Mouse (Mus musculus) kidney, embryonic 14.5 days (tissue): Measurements from ENCODE around the gene Pkhd1. TPM values are rescaled to one million over a fixed set of nuclear protein-coding genes. Genes with fewer than 3 reads are reported as not detected.

ENCODE experiments used
- ATAC-seq: fragments of 200-750 bp; cut with Nextera tagmentation; 2 replicates; pipeline ENCODE4 v1.8.0; 2017; ENCODE audit warnings: moderate number of reproducible peaks, mild to moderate bottlenecking, moderate TSS enrichment, moderate library complexity; ENCODE audit not compliant: low FRiP score, low TSS enrichment
- H3K27ac ChIP-seq: fragments of 300-500 bp; sonication (generic); 2 replicates; pipeline ENCODE4 v1.5.1; 2014; ENCODE audit warnings: low read depth, mild to moderate bottlenecking, low read length, moderate library complexity, mixed read lengths
- H3K27me3 ChIP-seq: fragments of 300-500 bp; sonication (generic); 2 replicates; pipeline ENCODE4 v1.6.1; 2014; ENCODE audit warnings: mild to moderate bottlenecking, low read length; ENCODE audit not compliant: control insufficient read depth, insufficient read depth
- H3K36me3 ChIP-seq: fragments of 300-500 bp; sonication (generic); 2 replicates; pipeline ENCODE4 v1.6.1; 2014; ENCODE audit warnings: low read length, mixed read lengths; ENCODE audit not compliant: control insufficient read depth, insufficient read depth
- H3K4me1 ChIP-seq: fragments of 300-500 bp; sonication (generic); 2 replicates; pipeline ENCODE4 v1.6.1; 2014; ENCODE audit warnings: low read length, mixed read lengths; ENCODE audit not compliant: control insufficient read depth, insufficient read depth
- H3K4me2 ChIP-seq: fragments of 300-500 bp; sonication (generic); replicated peaks from 2 replicates; pipeline ENCODE4 v1.6.1; 2014; ENCODE audit warnings: low read depth, mild to moderate bottlenecking, low read length
- H3K4me3 ChIP-seq: fragments of 300-500 bp; sonication (generic); 2 replicates; pipeline ENCODE4 v1.5.1; 2014; ENCODE audit warnings: mild to moderate bottlenecking, low read length
- H3K9ac ChIP-seq: fragments of 300-500 bp; sonication (generic); 2 replicates; pipeline ENCODE4 v1.6.1; 2014; ENCODE audit warnings: low read depth, mild to moderate bottlenecking, low read length, moderate library complexity
- H3K9me3 ChIP-seq: fragments of 300-500 bp; sonication (generic); 2 replicates; pipeline ENCODE4 v1.6.1; 2016; ENCODE audit warnings: low read length; ENCODE audit not compliant: control insufficient read depth
- WGBS: fragments of 180-500 bp; shearing (Covaris S2); extraction: QIAGEN DNeasy Blood & Tissue Kit; methylation state at CpG from one replicate; pipeline ENCODE4 v1.1.7; 2014; 5-methylcytosine and 5-hydroxymethylcytosine counted together
- polyA plus RNA-seq: library from polyadenylated mRNA; unstranded; fragments of >200 nt; fragmentation: Nextera tagmentation; extraction: Ambion mirVana; gene quantifications from 2 replicates; pipeline ENCODE4 v1.2.1, GENCODE M21; 2014

The Pkhd1 gene
- polyA plus RNA-seq, 1 experiment from 2014 or later = 5.0 TPM

DNA sequence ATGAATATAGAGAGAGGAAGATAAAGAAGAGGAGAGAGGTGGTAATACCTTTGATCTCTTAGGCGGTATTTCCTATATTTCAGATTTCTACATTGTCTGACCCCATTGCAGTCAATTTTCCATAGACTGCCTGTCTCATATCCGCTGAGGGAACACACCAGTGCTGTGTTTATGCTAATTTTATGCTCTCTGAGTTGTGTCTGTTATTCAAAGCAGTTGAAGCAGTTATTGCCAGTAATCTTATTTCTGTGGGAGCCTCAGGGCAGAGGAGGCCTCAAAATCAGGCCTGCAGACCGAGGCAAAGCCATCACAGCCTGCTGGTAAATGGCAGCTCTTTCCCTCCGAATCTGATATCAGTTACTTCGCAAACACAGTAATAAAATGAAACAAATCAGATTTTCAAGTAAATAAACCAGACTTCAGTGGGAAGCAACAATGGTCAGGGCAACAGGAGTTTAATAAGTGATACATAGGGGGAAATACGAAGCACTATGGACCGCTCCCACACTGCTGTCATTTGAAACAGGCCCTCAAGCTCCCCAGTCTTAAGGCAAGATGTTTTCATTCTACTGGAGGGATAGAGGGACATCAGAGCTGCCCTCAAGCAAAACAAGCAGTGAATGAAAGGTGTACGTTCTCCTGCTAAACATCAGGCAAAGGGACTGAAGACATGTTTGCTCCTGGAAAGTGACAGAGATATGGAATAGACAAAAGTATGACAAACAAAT is 599.5 kb downstream of the Pkhd1 start:
- Histone ChIP-seq H3K9ac (no peak overlapping the region), H3K36me3 (no peaks in the 10 kb centered on the region), H3K4me2 (no peak overlapping the region), H3K27ac (no peak overlapping the region), H3K9me3 (no peaks in the 10 kb centered on the region), H3K4me3 (no peak overlapping the region), H3K4me1 (no peaks in the 10 kb centered on the region), H3K27me3 (no peaks in the 10 kb centered on the region)
- no peak; the same call in 1 of the 2 replicates for ATAC-seq
- WGBS = 78% methylated on average over 8 of the region's 8 CpGs

DNA sequence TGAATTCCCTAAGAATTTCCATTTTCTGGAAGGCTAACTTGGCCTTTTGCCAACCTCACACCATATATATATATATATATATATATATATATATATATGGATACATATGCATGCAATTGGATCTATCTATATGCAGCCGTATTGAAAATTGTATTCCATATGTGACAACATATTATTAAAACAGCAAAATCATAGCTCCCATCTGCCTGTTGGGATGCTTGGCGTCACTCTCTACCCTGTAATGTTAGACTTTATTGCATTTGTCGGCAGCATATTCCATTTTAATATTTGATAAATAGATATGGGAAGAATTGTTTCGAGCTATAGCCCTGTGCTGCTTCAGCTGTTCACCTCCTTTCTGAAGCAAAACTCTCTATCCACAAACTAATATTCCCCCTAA is 600.2 kb downstream of the Pkhd1 start:
- H3K36me3 ChIP-seq = no peaks in the 10 kb centered on the region
- WGBS = 91% methylated on average over 4 of the region's 4 CpGs
- no peak overlapping the region for H3K9ac ChIP-seq
- H3K4me2 ChIP-seq = no peak overlapping the region
- no peak overlapping the region for H3K27ac ChIP-seq
- H3K4me3 ChIP-seq = no peak overlapping the region
- no peaks in the 10 kb centered on the region for H3K27me3 ChIP-seq
- H3K4me1 ChIP-seq = no peaks in the 10 kb centered on the region
- ATAC-seq = no peak
- no peaks in the 10 kb centered on the region for H3K9me3 ChIP-seq

Other genes with a start within 250 kb of the Pkhd1 start
- not detected in 2 replicates for gene Il17a, start 112.8 kb upstream of the Pkhd1 start, polyA plus RNA-seq
- not detected in 2 replicates for gene Il17f, start 172.6 kb upstream of the Pkhd1 start, polyA plus RNA-seq
- 180 and 185 TPM in 2 replicates for gene Mcm3, start 202.2 kb upstream of the Pkhd1 start, polyA plus RNA-seq